Mouse (Mus musculus) ovary, adult 18-20 months (tissue): ENCODE results near the gene Coq5.

Source experiments
- DNase-seq: peaks from one replicate; pipeline ENCODE4 v3.0.0; 2022; ENCODE audit warnings: low spot score, mixed read lengths

Coq5 gene

GRCm38 (mm10) chr5:115312816-115313667, 33.6 kb downstream of the Coq5 start:
- no peak for DNase-seq

- no peak for DNase-seq
Observed at GRCm38 (mm10) chr5:115313668-115313943, 34.1 kb downstream of the Coq5 start.

GRCm38 (mm10) chr5:115316968-115317644, 37.6 kb downstream of the Coq5 start:
- DNase-seq, result no peak

- DNase-seq, result no peak
Observed at GRCm38 (mm10) chr5:115317645-115318328, 38.3 kb downstream of the Coq5 start.

- DNase-seq, result peak; percentile 85
Observed at GRCm38 (mm10) chr5:115319004-115319940, 39.8 kb downstream of the Coq5 start.

GRCm38 (mm10) chr5:115326256-115326831, 46.9 kb downstream of the Coq5 start:
- no peak for DNase-seq

GRCm38 (mm10) chr5:115326875-115327609, 47.6 kb downstream of the Coq5 start, which contains the start of gene Srsf9:
TSS of gene Srsf9 (plus strand) at chr5:115327177.
- peak; percentile 91 for DNase-seq

GRCm38 (mm10) chr5:115327610-115328548, 48.4 kb downstream of the Coq5 start:
- DNase-seq, result no peak

GRCm38 (mm10) chr5:115330955-115331354, 51.5 kb downstream of the Coq5 start:
- DNase-seq, result no peak

- no peak for DNase-seq
Observed at GRCm38 (mm10) chr5:115333626-115334025, 54.2 kb downstream of the Coq5 start.

GRCm38 (mm10) chr5:115340007-115340406, 60.5 kb downstream of the Coq5 start:
- DNase-seq, result no peak

- peak; percentile 74 for DNase-seq
Observed at GRCm38 (mm10) chr5:115340577-115341313, 61.3 kb downstream of the Coq5 start, which contains the start of the genes Gatc and Triap1. TSS of gene Gatc (minus strand) at chr5:115341178. TSS of gene Triap1 (plus strand) at chr5:115341225.

- no peak for DNase-seq
Observed at GRCm38 (mm10) chr5:115341314-115342165, 62.1 kb downstream of the Coq5 start.
